Mouse (Mus musculus) mesoderm, embryonic 11.5 days (tissue): ENCODE results near the gene Mrpl45.
A peak's percentile ranks its signal among the peaks of the same experiment; 100 is the strongest.
"Not testable (repeated sequence)": the region's sequence is repeated elsewhere in the genome, so short reads cannot be mapped to it uniquely, and the experiment has no call there.

Experiments used
- DNase-seq: peaks from one replicate; pipeline ENCODE4 v3.0.0-alpha.2; 2012; ENCODE audit warnings: low read depth, low spot score

The Mrpl45 gene

GRCm38 (mm10) chr11:97296542-97296941 lies 19.0 kb upstream of the Mrpl45 start:
- DNase-seq: no peak

GRCm38 (mm10) chr11:97299939-97300338 lies 15.6 kb upstream of the Mrpl45 start:
- DNase-seq: no peak

- no peak for DNase-seq
These were observed 14.1 kb upstream of the Mrpl45 start for GRCm38 (mm10) chr11:97301406-97301805.

- DNase-seq: no peak
These were observed 13.2 kb upstream of the Mrpl45 start for GRCm38 (mm10) chr11:97302231-97302781.

- no peak for DNase-seq
These were observed 10.9 kb upstream of the Mrpl45 start for GRCm38 (mm10) chr11:97304631-97305030.

- no peak for DNase-seq
These were observed 8.0 kb upstream of the Mrpl45 start for GRCm38 (mm10) chr11:97307294-97308069.

- DNase-seq: no peak
These were observed 6.6 kb upstream of the Mrpl45 start for GRCm38 (mm10) chr11:97308806-97309450.

GRCm38 (mm10) chr11:97309451-97309836 lies 6.1 kb upstream of the Mrpl45 start:
- peak; percentile 15 for DNase-seq

GRCm38 (mm10) chr11:97309911-97310571 lies 5.5 kb upstream of the Mrpl45 start:
- DNase-seq: peak; percentile 90

- peak; percentile 69 for DNase-seq
These were observed 4.5 kb upstream of the Mrpl45 start for GRCm38 (mm10) chr11:97310895-97311631.

- DNase-seq: not testable (repeated sequence)
These were observed 2.6 kb upstream of the Mrpl45 start for GRCm38 (mm10) chr11:97312871-97313270.

GRCm38 (mm10) chr11:97314110-97314509 lies 1.4 kb upstream of the Mrpl45 start:
- DNase-seq: peak; percentile 45

GRCm38 (mm10) chr11:97314751-97315503 lies 589 bp upstream of the Mrpl45 start:
- DNase-seq: no peak

GRCm38 (mm10) chr11:97321197-97321596 lies 5.7 kb downstream of the Mrpl45 start:
- DNase-seq: no peak

- not testable (repeated sequence) for DNase-seq
These were observed 6.5 kb downstream of the Mrpl45 start for GRCm38 (mm10) chr11:97321894-97322600.

GRCm38 (mm10) chr11:97325224-97325623 lies 9.7 kb downstream of the Mrpl45 start:
- no peak for DNase-seq

GRCm38 (mm10) chr11:97328148-97328547 lies 12.6 kb downstream of the Mrpl45 start:
- peak; percentile 78 for DNase-seq

- no peak for DNase-seq
These were observed 14.8 kb downstream of the Mrpl45 start for GRCm38 (mm10) chr11:97330315-97330714.

- no peak for DNase-seq
These were observed 16.0 kb downstream of the Mrpl45 start for GRCm38 (mm10) chr11:97331231-97332190.
